Mouse (Mus musculus): ENCODE results near the gene Gstcd.

Gene Gstcd

DNA sequence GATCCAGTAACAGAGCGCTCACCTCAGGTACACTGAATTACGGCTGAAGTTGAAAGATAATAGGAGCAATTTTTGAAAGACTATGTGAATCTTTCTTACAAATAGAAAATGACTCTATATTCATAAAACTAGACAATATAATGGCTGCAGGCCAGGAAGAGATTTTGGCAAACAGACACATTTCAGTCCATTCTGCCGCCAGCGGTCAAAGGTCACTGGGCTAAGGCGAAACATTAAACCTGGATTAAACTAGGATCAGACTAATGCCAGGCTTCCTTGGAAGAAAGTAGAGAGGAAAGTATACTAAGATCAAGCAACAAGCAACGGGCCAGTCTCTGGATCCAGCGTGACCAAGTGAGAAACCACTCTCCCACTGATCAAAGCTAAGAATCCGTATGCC, 152.8 kb downstream of the Gstcd start:
- DNase-seq: no peak

DNA sequence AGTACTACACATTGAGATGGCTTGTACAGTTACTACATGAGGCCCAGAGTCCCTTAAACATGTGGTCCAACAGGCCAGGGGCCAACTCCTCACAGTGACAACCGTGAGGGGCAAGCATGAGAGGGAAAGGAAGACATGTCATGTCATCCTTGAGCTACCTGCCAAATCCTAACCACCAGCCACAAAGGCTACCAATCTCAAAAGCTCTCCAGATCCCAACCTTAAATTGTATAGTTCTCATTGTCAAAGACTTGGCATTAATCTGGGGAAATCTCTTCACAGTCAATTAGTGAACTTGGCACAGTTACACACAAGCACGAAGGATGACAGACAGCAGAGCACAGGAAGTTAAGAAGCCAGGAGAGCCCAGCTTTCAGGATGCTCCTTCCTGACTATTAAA, 157.2 kb downstream of the Gstcd start:
- peak in 1 of 2 experiments; percentile 10 for DNase-seq
